In the genomic region with DNA sequence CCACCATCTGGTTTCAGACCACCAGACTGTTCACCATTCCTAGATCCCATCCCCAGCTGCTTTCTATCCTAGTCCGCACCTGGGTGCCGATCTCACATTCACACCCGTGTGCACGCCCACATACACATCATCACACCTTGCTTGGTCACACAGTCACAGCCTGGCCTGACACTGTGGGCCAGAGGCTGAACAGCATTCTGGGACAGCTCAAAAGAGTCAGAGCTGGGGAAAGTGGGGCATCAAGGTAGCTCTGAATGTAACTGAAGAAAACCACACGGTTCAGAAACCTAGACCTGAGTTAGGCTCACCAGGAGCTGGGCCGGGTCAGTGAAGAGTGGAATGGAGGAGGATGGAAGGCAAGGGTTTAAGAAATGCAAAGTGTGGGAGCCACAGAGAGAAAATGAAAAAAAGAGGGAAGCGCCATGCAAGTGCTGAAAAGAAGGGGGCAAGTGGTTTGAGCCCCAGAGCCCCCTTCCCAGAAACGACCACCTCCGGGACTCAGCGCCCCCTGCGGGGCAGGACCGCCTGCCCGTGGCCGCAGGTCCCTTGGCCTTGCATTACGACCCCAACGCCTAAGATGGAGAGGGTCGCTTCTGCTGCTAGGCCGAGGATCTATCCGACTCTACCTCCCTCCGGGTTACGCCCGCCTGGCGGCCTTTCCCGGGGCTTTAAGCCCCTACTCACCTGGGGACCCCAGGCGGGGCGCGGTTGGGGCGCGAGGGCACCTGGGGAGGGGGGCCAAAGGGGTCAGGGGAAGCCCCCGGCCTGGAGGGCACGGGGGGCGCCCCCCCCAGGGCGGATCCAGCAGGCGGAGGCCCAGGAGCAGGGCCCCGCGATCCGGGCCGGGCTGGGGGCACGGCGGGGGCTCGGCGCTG, we compare ENCODE assay signal across 8 mouse cellular contexts. TPM values are rescaled to one million over a fixed set of nuclear protein-coding genes. Genes with fewer than 3 reads are reported as not detected.
A peak's percentile ranks its signal among the peaks of the same experiment; 100 is the strongest.
DNase-seq lines count a peak whose midpoint lies in the region; ATAC-seq and TF ChIP-seq lines count a peak whose summit lies in the region.

No protein-coding gene starts in this region.

- peak overlapping the region; percentile 100 for H3K4me2 ChIP-seq in lung, postnatal 0 days (replicated peaks; ENCODE audit: low read depth, low read length)
- peak overlapping the region; percentile 92 for H3K4me2 ChIP-seq in intestine, postnatal 0 days (replicated peaks; ENCODE audit: low read depth)
- H3K4me2 ChIP-seq in neural tube, embryonic 15.5 days = peak overlapping the region; percentile 83

- H3K4me1 ChIP-seq in lung, postnatal 0 days (ENCODE audit: insufficient read depth, low read depth, low read length) = peaks cover 6% of the 10 kb centered on the region
- 0 out of 2 replicates have a peak, but pooled peaks cover 4% of the 10 kb centered on the region for H3K4me1 ChIP-seq in intestine, postnatal 0 days (replicated peaks; ENCODE audit: control insufficient read depth, insufficient read depth, low read length)
- peaks cover 12% of the 10 kb centered on the region for H3K4me1 ChIP-seq in neural tube, embryonic 15.5 days

- no peak for TF ChIP-seq EP300 in lung, postnatal 0 days (IDR thresholded peaks at IDR 0.05)

- no peaks in the 10 kb centered on the region for H3K9me3 ChIP-seq in lung, postnatal 0 days (ENCODE audit: low read length)
- no peaks in the 10 kb centered on the region for H3K9me3 ChIP-seq in intestine, postnatal 0 days (ENCODE audit: control insufficient read depth)
- no peaks in the 10 kb centered on the region for H3K9me3 ChIP-seq in neural tube, embryonic 15.5 days (replicated peaks)

- 13% methylated on average over 25 of the region's 42 CpGs for WGBS in lung, postnatal 0 days
- WGBS in intestine, postnatal 0 days = 20% methylated on average over 38 of the region's 42 CpGs
- 12% methylated on average over 41 of the region's 42 CpGs for WGBS in neural tube, embryonic 15.5 days

- 0 out of 2 replicates have a peak, but pooled peaks cover 8% of the 10 kb centered on the region for H3K36me3 ChIP-seq in lung, postnatal 0 days (ENCODE audit: insufficient read depth, low read length)
- H3K36me3 ChIP-seq in intestine, postnatal 0 days (ENCODE audit: control insufficient read depth, insufficient read depth) = peaks cover 45% of the 10 kb centered on the region
- H3K36me3 ChIP-seq in neural tube, embryonic 15.5 days = peaks cover 69% of the 10 kb centered on the region

- TF ChIP-seq CTCF in lung, postnatal 0 days (IDR thresholded peaks at IDR 0.05) = peak; percentile 36
- TF ChIP-seq CTCF in intestine, postnatal 0 days (IDR thresholded peaks at IDR 0.05; ENCODE audit: low read depth) = peak; percentile 18; the same call in 1 of the 2 replicates

- peak overlapping the region; percentile 46 for H3K4me3 ChIP-seq in lung, postnatal 0 days (ENCODE audit: low read depth, low read length)
- peak overlapping the region; percentile 46 for H3K4me3 ChIP-seq in intestine, postnatal 0 days (ENCODE audit: low read depth, low read length)
- H3K4me3 ChIP-seq in neural tube, embryonic 15.5 days (replicated peaks) = peak overlapping the region; percentile 41

- peak overlapping the region; percentile 46; the same call in 1 of the 2 replicates for H3K9ac ChIP-seq in lung, postnatal 0 days (replicated peaks; ENCODE audit: low read depth)
- peak overlapping the region; percentile 62 for H3K9ac ChIP-seq in intestine, postnatal 0 days (ENCODE audit: low read depth, low read length)
- H3K9ac ChIP-seq in neural tube, embryonic 15.5 days (replicated peaks) = peak overlapping the region; percentile 47

- peak; percentile 48 for DNase-seq in cerebellum, adult 11-12 months
- no peak for DNase-seq in lung, postnatal 0 days (ENCODE audit: low spot score)
- no peak for DNase-seq in lung, postnatal 4 days
- DNase-seq in MN1 (ENCODE audit: low spot score) = no peak
- DNase-seq in layer of hippocampus, postnatal 25 days (ENCODE audit: extremely low spot score in 1 of 2, low spot score in 1 of 2) = no peak

- no peak for ATAC-seq in cerebellum, adult (ENCODE audit: insufficient number of reproducible peaks, low FRiP score, low TSS enrichment)
- ATAC-seq in lung, postnatal 0 days = no peak; the same call in 1 of the 2 replicates
- ATAC-seq in intestine, postnatal 0 days = peak; percentile 0; the same call in 1 of the 2 replicates
- no peak for ATAC-seq in neural tube, embryonic 15.5 days (ENCODE audit: low FRiP score)

- H3K27me3 ChIP-seq in lung, postnatal 0 days (replicated peaks; ENCODE audit: insufficient read depth, low read length) = no peaks in the 10 kb centered on the region
- no peaks in the 10 kb centered on the region for H3K27me3 ChIP-seq in intestine, postnatal 0 days (replicated peaks; ENCODE audit: control insufficient read depth, insufficient read depth, low read length)
- peaks cover 5% of the 10 kb centered on the region for H3K27me3 ChIP-seq in neural tube, embryonic 15.5 days (replicated peaks)

- no peak overlapping the region for H3K27ac ChIP-seq in lung, postnatal 0 days (ENCODE audit: low read length)
- no peak overlapping the region for H3K27ac ChIP-seq in intestine, postnatal 0 days (ENCODE audit: low read depth, low read length)
- no peak overlapping the region for H3K27ac ChIP-seq in neural tube, embryonic 15.5 days (replicated peaks)

RNA-seq across cellular contexts. Expression of gene Swi5, which starts 23.8 kb away (rescaled TPM):
- 290 and 299 TPM in 2 replicates for polyA plus RNA-seq in lung, postnatal 0 days (2015; fragmentation: Nextera tagmentation; extraction: Ambion mirVana)
- 255 and 271 TPM in 2 replicates for polyA plus RNA-seq in intestine, postnatal 0 days (2015; fragmentation: Nextera tagmentation; extraction: Ambion mirVana)
- 421 and 448 TPM in 2 replicates for polyA plus RNA-seq in neural tube, embryonic 15.5 days (2015; fragmentation: Nextera tagmentation; extraction: Ambion mirVana)
- 100 to 1,000 TPM; 206 to 208 TPM for total RNA-seq in layer of hippocampus, postnatal 25 days (2021)

RNA-seq across cellular contexts. Expression of gene Golga2, which starts 24.5 kb away (rescaled TPM):
- 20.0 and 21.9 TPM in 2 replicates for polyA plus RNA-seq in lung, postnatal 0 days (2015; fragmentation: Nextera tagmentation; extraction: Ambion mirVana)
- polyA plus RNA-seq in intestine, postnatal 0 days (2015; fragmentation: Nextera tagmentation; extraction: Ambion mirVana) = 15.2 and 18.1 TPM in 2 replicates
- polyA plus RNA-seq in neural tube, embryonic 15.5 days (2015; fragmentation: Nextera tagmentation; extraction: Ambion mirVana) = 27.5 and 31.3 TPM in 2 replicates
- 10 to 100 TPM; 81.4 to 89.9 TPM for total RNA-seq in layer of hippocampus, postnatal 25 days (2021)

RNA-seq across cellular contexts. Expression of gene Ciz1, which starts 40.4 kb away (rescaled TPM):
- polyA plus RNA-seq in lung, postnatal 0 days (2015; fragmentation: Nextera tagmentation; extraction: Ambion mirVana) = 20.1 and 20.4 TPM in 2 replicates
- 20.1 and 20.7 TPM in 2 replicates for polyA plus RNA-seq in intestine, postnatal 0 days (2015; fragmentation: Nextera tagmentation; extraction: Ambion mirVana)
- 43.8 and 44.8 TPM in 2 replicates for polyA plus RNA-seq in neural tube, embryonic 15.5 days (2015; fragmentation: Nextera tagmentation; extraction: Ambion mirVana)
- 10 to 100 TPM; 56.1 to 85.3 TPM for total RNA-seq in layer of hippocampus, postnatal 25 days (2021)

RNA-seq across cellular contexts. Expression of gene Dnm1, which starts 41.5 kb away (rescaled TPM):
- 5.0 and 5.1 TPM in 2 replicates for polyA plus RNA-seq in lung, postnatal 0 days (2015; fragmentation: Nextera tagmentation; extraction: Ambion mirVana)
- 23.5 and 30.0 TPM in 2 replicates for polyA plus RNA-seq in intestine, postnatal 0 days (2015; fragmentation: Nextera tagmentation; extraction: Ambion mirVana)
- 72.4 and 86.9 TPM in 2 replicates for polyA plus RNA-seq in neural tube, embryonic 15.5 days (2015; fragmentation: Nextera tagmentation; extraction: Ambion mirVana)
- total RNA-seq in layer of hippocampus, postnatal 25 days (2021) = 1,000 to 10,000 TPM; 1,309 to 1,323 TPM

RNA-seq across cellular contexts. Expression of gene Uck1, which starts 51.7 kb away (rescaled TPM):
- 50.9 and 57.7 TPM in 2 replicates for polyA plus RNA-seq in lung, postnatal 0 days (2015; fragmentation: Nextera tagmentation; extraction: Ambion mirVana)
- 74.1 and 80.0 TPM in 2 replicates for polyA plus RNA-seq in intestine, postnatal 0 days (2015; fragmentation: Nextera tagmentation; extraction: Ambion mirVana)
- polyA plus RNA-seq in neural tube, embryonic 15.5 days (2015; fragmentation: Nextera tagmentation; extraction: Ambion mirVana) = 88.6 and 95.8 TPM in 2 replicates
- 10 to 100 TPM; 52.8 to 60.0 TPM for total RNA-seq in layer of hippocampus, postnatal 25 days (2021)
